Mouse (Mus musculus) kidney, adult 2 months (tissue): Measurements from ENCODE around the gene Nkx2-3.

Experiments used
- CTCF ChIP-seq: fragments of 200-500 bp; conservative IDR thresholded peaks from 2 replicates; pipeline ENCODE4 v1.5.1; 2011; ENCODE audit warnings: low read depth, mild to moderate bottlenecking, control low read depth, low read length, moderate library complexity, mixed read lengths; ENCODE audit not compliant: insufficient read depth, insufficient read length
- POLR2A ChIP-seq: fragments of 200-500 bp; IDR thresholded peaks from one replicate; pipeline ENCODE4 v1.6.1; 2011; ENCODE audit warnings: low read depth, low read length, control low read depth

- TF ChIP-seq POLR2A = no peak
- TF ChIP-seq CTCF = no peak
Measured at GRCm38 (mm10) chr19:43596981-43597380, 15.1 kb upstream of the Nkx2-3 start.
